Mouse (Mus musculus) heart, embryonic 12.5 days (tissue): ENCODE measurements at regions not wholly inside any gene's neighbourhood (a gene's known extent, or its start where the extent isn't known, plus 50 kb on each side); places are given as distances from the start of the nearest gene placed in this dataset.

Experiments used
- ATAC-seq: fragments of 200-750 bp; cut with Nextera tagmentation; 2 replicates; pipeline ENCODE4 v1.8.0; 2017; ENCODE audit warnings: moderate TSS enrichment, moderate library complexity; ENCODE audit not compliant: insufficient number of reproducible peaks, low FRiP score
- H3K27ac ChIP-seq: fragments of 300-500 bp; sonication (generic); 2 replicates; pipeline ENCODE4 v1.5.1; 2016; ENCODE audit warnings: mild to moderate bottlenecking, moderate library complexity; ENCODE audit not compliant: poor library complexity, severe bottlenecking
- H3K27me3 ChIP-seq: fragments of 300-500 bp; sonication (generic); replicated peaks from 2 replicates; pipeline ENCODE4 v1.6.1; 2016; ENCODE audit warnings: mild to moderate bottlenecking, moderate library complexity
- H3K36me3 ChIP-seq: fragments of 300-500 bp; sonication (generic); 2 replicates; pipeline ENCODE4 v1.6.1; 2016; ENCODE audit warnings: mild to moderate bottlenecking, moderate library complexity
- H3K4me1 ChIP-seq: fragments of 300-500 bp; sonication (generic); replicated peaks from 2 replicates; pipeline ENCODE4 v1.6.1; 2016; ENCODE audit warnings: mild to moderate bottlenecking
- H3K4me2 ChIP-seq: fragments of 300-500 bp; sonication (generic); 2 replicates; pipeline ENCODE4 v1.6.1; 2016; ENCODE audit warnings: mild to moderate bottlenecking, moderate library complexity
- H3K4me3 ChIP-seq: fragments of 300-500 bp; sonication (generic); 2 replicates; pipeline ENCODE4 v1.5.1; 2016; ENCODE audit warnings: mild to moderate bottlenecking
- H3K9ac ChIP-seq: fragments of 300-500 bp; sonication (generic); 2 replicates; pipeline ENCODE4 v1.6.1; 2016; ENCODE audit warnings: mild to moderate bottlenecking, moderate library complexity
- H3K9me3 ChIP-seq: fragments of 300-500 bp; sonication (generic); replicated peaks from 2 replicates; pipeline ENCODE4 v1.6.1; 2016; ENCODE audit warnings: mild to moderate bottlenecking, moderate library complexity
- WGBS: fragments of 180-500 bp; shearing (Covaris S2); methylation state at CpG from one replicate; pipeline ENCODE4 v1.1.7; 2016; 5-methylcytosine and 5-hydroxymethylcytosine counted together

GRCm38 (mm10) chr17:79961391-79961790 is 65.5 kb upstream of the Atl2 start:
- Histone ChIP-seq H3K27me3 (0 out of 2 replicates have a peak, but pooled peaks cover 10% of the 10 kb centered on the region), H3K36me3 (no peaks in the 10 kb centered on the region), H3K4me3 (no peak overlapping the region), H3K4me1 (peaks cover 35% of the 10 kb centered on the region), H3K27ac (no peak overlapping the region), H3K9ac (no peak overlapping the region), H3K9me3 (no peaks in the 10 kb centered on the region), H3K4me2 (no peak overlapping the region)
- no peak for ATAC-seq
- WGBS, result 76% methylated on average over 9 of the region's 9 CpGs

- Histone ChIP-seq H3K36me3 (no peaks in the 10 kb centered on the region), H3K9me3 (no peaks in the 10 kb centered on the region), H3K9ac (no peak overlapping the region), H3K27me3 (0 out of 2 replicates have a peak, but pooled peaks cover 10% of the 10 kb centered on the region), H3K4me3 (no peak overlapping the region), H3K4me2 (no peak overlapping the region), H3K27ac (no peak overlapping the region), H3K4me1 (peaks cover 35% of the 10 kb centered on the region)
- WGBS, result 39% methylated on average over 3 of the region's 3 CpGs
- ATAC-seq, result no peak
Measured at GRCm38 (mm10) chr17:79960688-79961087, 64.8 kb upstream of the Atl2 start.

GRCm38 (mm10) chr17:79955267-79955666 is 59.3 kb upstream of the Atl2 start:
- H3K27ac ChIP-seq, result no peak overlapping the region
- ATAC-seq, result no peak

GRCm38 (mm10) chr17:79954624-79955244 is 58.8 kb upstream of the Atl2 start:
- Histone ChIP-seq H3K4me1 (peaks cover 23% of the 10 kb centered on the region), H3K36me3 (no peaks in the 10 kb centered on the region), H3K27ac (no peak overlapping the region), H3K9me3 (no peaks in the 10 kb centered on the region), H3K4me3 (no peak overlapping the region), H3K4me2 (no peak overlapping the region), H3K9ac (no peak overlapping the region), H3K27me3 (no peaks in the 10 kb centered on the region; the same call in 1 of the 2 replicates)
- ATAC-seq, result no peak
- 77% methylated on average over 6 of the region's 6 CpGs for WGBS

More at GRCm38 (mm10) chr17:79955267-79955666, 59.3 kb upstream of the Atl2 start:
- H3K9me3 ChIP-seq, result no peaks in the 10 kb centered on the region
- H3K9ac ChIP-seq, result no peak overlapping the region
- H3K27me3 ChIP-seq, result no peaks in the 10 kb centered on the region; the same call in 1 of the 2 replicates
- peaks cover 20% of the 10 kb centered on the region for H3K4me1 ChIP-seq
- no peaks in the 10 kb centered on the region for H3K36me3 ChIP-seq
- WGBS, result 41% methylated on average over 1 of the region's 1 CpGs
- no peak overlapping the region for H3K4me3 ChIP-seq
- H3K4me2 ChIP-seq, result no peak overlapping the region

- 58% methylated on average over 11 of the region's 11 CpGs for WGBS
- Histone ChIP-seq H3K4me3 (no peak overlapping the region), H3K27me3 (no peaks in the 10 kb centered on the region; the same call in 1 of the 2 replicates), H3K36me3 (no peaks in the 10 kb centered on the region), H3K4me1 (peaks cover 17% of the 10 kb centered on the region), H3K9me3 (no peaks in the 10 kb centered on the region), H3K27ac (no peak overlapping the region), H3K4me2 (peak overlapping the region; percentile 9; the same call in 1 of the 2 replicates), H3K9ac (no peak overlapping the region)
- no peak for ATAC-seq
Measured at GRCm38 (mm10) chr17:79948591-79949475, 52.9 kb upstream of the Atl2 start.
